Mouse (Mus musculus): Measurements from ENCODE around the gene Ccdc8. TPM values are rescaled to one million over a fixed set of nuclear protein-coding genes. Genes with fewer than 3 reads are reported as not detected.
A peak's percentile ranks its signal among the peaks of the same experiment; 100 is the strongest.

Gene Ccdc8
- total RNA-seq, 2 experiments from 2014 or later: 5.9 to 6.3 TPM

- intact Hi-C loops (cut with DNase I): no loop called here
- no peak for DNase-seq
Measured at GRCm38 (mm10) chr7:17004716-17005115, 12.2 kb downstream of the Ccdc8 start.

GRCm38 (mm10) chr7:17007300-17007699 is 14.8 kb downstream of the Ccdc8 start:
- intact Hi-C loops (cut with DNase I): no loop called here
- no peak for DNase-seq

GRCm38 (mm10) chr7:17009326-17010009 is 17.0 kb downstream of the Ccdc8 start:
- no peak for DNase-seq
- intact Hi-C loops (cut with DNase I): no loop called here

- intact Hi-C loops (cut with DNase I): no loop called here
- DNase-seq: no peak
Measured at GRCm38 (mm10) chr7:17010010-17010347, 17.5 kb downstream of the Ccdc8 start.

GRCm38 (mm10) chr7:17011909-17012590 is 19.5 kb downstream of the Ccdc8 start:
- intact Hi-C loops (cut with DNase I): no loop called here

GRCm38 (mm10) chr7:17015381-17015780 is 22.9 kb downstream of the Ccdc8 start:
- intact Hi-C loops (cut with DNase I): no loop called here
- no peak for DNase-seq

More at GRCm38 (mm10) chr7:17011909-17012590, 19.5 kb downstream of the Ccdc8 start:
- DNase-seq: no peak

GRCm38 (mm10) chr7:17017036-17017435 is 24.5 kb downstream of the Ccdc8 start:
- intact Hi-C loops (cut with DNase I): no loop called here
- peak; percentile 82 to 88 for DNase-seq

GRCm38 (mm10) chr7:17017921-17018320 is 25.4 kb downstream of the Ccdc8 start:
- DNase-seq: no peak
- intact Hi-C loops (cut with DNase I): no loop called here

GRCm38 (mm10) chr7:17019426-17020166 is 27.1 kb downstream of the Ccdc8 start:
- DNase-seq: no peak
- intact Hi-C loops (cut with DNase I): no loop called here

GRCm38 (mm10) chr7:17022176-17022575 is 29.7 kb downstream of the Ccdc8 start:
- intact Hi-C loops (cut with DNase I): no loop called here
- no peak for DNase-seq

- intact Hi-C loops (cut with DNase I): no loop called here
- no peak for DNase-seq
Measured at GRCm38 (mm10) chr7:17023701-17024100, 31.2 kb downstream of the Ccdc8 start.

- DNase-seq: peak; percentile 47 to 50
- intact Hi-C loops (cut with DNase I): no loop called here
Measured at GRCm38 (mm10) chr7:17024141-17024540, 31.6 kb downstream of the Ccdc8 start.

GRCm38 (mm10) chr7:17024814-17025504 is 32.5 kb downstream of the Ccdc8 start:
- intact Hi-C loops (cut with DNase I): no loop called here
- peak in 1 of 2 experiments; percentile 41 for DNase-seq

GRCm38 (mm10) chr7:17025505-17025894 is 33.0 kb downstream of the Ccdc8 start:
- intact Hi-C loops (cut with DNase I): no loop called here
- DNase-seq: no peak

- no peak for DNase-seq
- intact Hi-C loops (cut with DNase I): no loop called here
Measured at GRCm38 (mm10) chr7:17025896-17026622, 33.6 kb downstream of the Ccdc8 start.

- no peak for DNase-seq
- intact Hi-C loops (cut with DNase I): no loop called here
Measured at GRCm38 (mm10) chr7:17026710-17027587, 34.4 kb downstream of the Ccdc8 start.

- DNase-seq: peak; percentile 84 to 91
- intact Hi-C loops (cut with DNase I): loop anchor here (2.0 kb wide), 1 partner anchor 27 kb away; no protein-coding TSS in a partner anchor
Measured at GRCm38 (mm10) chr7:17027588-17028343, 35.3 kb downstream of the Ccdc8 start, which contains the start of gene Ppp5c. Ppp5c (minus strand) TSS chr7:17027924.

- intact Hi-C loops (cut with DNase I): loop anchor here (2.0 kb wide), 1 partner anchor 26 kb away; no protein-coding TSS in a partner anchor
- DNase-seq: no peak
Measured at GRCm38 (mm10) chr7:17028923-17029322, 36.4 kb downstream of the Ccdc8 start.

All from heart, postnatal 36 days (tissue).